Mouse (Mus musculus) bone marrow macrophage, adult 2 months (primary cell): ENCODE measurements around the gene Cib4.

ENCODE experiments used
- CTCF ChIP-seq: IDR thresholded peaks from 2 replicates; pipeline ENCODE4 v1.5.1; 2012; ENCODE audit warnings: low read depth, mild to moderate bottlenecking, low read length, moderate library complexity
- POLR2A ChIP-seq: IDR thresholded peaks from 2 replicates; pipeline ENCODE4 v1.6.1; 2012; ENCODE audit warnings: mild to moderate bottlenecking, low read depth, low read length, borderline replicate concordance

- TF ChIP-seq POLR2A (no peak), CTCF (no peak)
Observed at GRCm38 (mm10) chr5:30483533-30483932, 62.1 kb downstream of the Cib4 start.
